Mouse (Mus musculus): ENCODE measurements around the gene Pgap2.
"Not testable (repeated sequence)": the region's sequence is repeated elsewhere in the genome, so short reads cannot be mapped to it uniquely, and the experiment has no call there.

The Pgap2 gene

DNA sequence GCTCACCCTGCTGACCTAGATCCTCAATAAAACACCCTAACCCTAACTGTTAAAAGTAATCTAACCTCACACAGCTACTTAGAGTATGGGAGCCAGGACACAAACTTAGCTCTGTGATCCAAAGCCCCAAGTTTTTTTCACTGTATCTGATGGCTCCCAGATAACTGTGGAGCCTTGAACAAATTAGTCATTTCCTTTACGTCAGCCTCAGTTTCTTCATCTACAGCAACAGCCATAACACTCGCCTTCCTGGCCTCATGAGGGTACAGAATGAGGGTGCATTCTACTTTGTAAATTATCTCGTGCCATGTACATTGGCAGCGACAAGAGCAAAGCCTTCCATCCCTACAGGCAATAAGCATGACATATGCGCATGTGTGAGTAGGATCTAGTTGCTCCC, 32.4 kb downstream of the Pgap2 start:
- no peak for DNase-seq (ENCODE audit: low read depth, low spot score)

DNA sequence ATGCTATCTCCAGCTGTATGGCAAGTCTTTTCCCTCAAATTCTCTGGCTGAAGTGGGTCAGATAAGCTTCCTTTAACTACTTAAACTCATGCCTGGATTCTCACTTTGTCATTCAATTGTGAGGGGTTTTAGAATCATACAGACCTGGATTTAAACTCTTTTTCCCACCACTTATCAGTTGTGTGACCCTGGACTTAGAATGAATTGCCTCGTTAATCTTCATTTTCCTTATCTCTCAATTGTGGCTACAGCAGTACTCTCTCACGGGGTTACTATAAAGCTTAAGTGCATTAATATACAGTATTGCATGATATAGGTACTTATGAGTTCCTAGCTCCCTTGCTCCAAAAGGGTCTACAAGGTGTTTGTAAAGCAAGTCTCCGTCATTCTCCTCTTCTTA, 32.9 kb downstream of the Pgap2 start:
- DNase-seq (ENCODE audit: low read depth, low spot score) = no peak

DNA sequence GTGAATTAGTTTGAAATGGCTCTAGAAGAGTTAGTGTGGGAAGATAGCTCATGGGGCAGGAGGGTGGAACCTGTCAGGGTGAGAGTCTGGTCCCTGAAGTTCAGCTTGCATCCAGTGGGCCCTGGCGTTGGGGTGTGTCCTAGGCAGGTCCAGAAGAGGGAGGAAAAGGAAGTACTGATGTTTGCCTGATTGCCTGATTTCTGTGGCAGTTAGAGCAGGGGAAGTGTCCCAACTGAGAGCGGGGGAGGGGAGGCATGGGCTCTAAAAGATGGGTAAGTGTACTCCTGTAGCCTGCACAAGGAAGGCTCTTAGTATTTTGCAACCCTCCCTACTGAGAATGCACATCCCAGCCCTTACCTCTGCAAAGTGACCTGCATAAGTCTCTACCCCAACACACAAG, 33.9 kb downstream of the Pgap2 start:
- DNase-seq (ENCODE audit: low read depth, low spot score) = no peak

DNA sequence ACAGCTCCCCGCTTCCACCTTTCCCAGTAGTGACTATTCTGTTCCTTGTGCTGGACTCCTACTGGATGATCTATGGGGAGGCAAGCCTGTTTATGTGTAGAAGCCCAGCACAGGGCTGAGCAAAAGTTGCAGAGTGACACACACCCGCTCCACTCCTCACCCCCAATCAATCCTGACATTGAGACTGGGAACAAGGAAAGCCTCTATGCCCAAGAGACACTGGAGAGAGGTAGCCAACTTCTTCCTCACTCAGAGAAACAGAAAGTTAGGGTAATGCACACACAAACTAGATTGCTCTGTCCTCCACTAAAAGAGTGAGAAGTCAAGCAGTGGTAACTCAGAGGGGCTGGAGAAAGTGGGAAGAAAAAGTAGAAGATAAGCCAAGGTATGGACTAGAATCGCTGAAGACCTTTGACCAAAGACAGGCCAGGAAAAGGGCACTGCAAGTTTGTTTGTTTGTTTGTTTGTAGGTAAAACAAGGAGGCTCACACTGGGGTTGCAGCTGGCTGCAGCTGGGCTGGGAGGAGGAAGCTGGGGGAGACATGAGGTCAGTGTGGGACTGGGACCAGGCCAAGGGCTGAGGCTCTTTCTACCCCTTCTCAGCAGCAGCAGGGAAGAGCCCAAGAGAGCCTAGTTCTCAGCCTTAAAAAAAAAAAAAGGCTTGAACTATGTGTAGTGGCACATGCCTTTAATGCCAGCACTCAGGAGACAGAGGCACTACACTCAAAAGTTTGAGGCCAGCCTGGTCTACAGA, 35.0 kb downstream of the Pgap2 start:
- no peak for DNase-seq (ENCODE audit: low read depth, low spot score)

DNA sequence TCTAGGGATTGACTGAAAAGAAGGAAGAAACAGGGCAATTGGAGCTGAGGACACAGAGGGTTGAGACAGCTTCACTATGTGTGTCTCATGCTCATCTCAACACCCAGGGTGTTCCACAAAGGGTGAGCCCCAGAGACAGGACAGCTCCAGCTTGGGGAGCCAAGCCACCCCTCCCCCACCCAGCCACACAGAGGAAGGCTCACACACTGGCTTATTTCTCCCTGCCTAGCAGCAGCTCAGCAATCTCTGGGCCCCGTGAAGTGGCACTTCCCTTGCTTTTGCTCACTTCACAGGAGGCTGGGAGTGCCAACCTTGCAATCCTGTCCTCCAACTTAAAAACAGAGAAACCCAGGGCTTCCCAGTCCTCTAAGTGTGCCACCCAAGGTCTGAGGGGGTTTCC, 35.8 kb downstream of the Pgap2 start:
- DNase-seq (ENCODE audit: low read depth, low spot score) = no peak

DNA sequence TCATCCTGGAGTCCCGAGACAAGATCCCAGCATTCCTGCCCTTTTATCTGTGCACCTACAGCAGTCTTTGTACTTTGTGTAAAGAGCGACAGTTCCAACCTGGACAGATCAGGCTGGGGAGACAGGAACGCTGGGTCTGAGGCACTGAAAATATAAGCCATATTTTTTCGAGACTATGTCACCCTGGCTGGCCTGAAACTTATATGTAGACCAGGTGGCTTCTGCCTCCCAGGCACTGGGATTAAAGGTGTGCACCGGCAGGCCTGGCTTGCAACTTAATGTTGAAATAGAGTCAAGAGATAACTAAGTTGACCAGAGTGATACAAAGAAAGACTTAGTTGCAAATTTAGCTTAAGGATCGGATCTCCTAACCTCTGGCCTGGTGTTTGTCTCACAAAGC, 36.3 kb downstream of the Pgap2 start:
- no peak for DNase-seq (ENCODE audit: low read depth, low spot score)

DNA sequence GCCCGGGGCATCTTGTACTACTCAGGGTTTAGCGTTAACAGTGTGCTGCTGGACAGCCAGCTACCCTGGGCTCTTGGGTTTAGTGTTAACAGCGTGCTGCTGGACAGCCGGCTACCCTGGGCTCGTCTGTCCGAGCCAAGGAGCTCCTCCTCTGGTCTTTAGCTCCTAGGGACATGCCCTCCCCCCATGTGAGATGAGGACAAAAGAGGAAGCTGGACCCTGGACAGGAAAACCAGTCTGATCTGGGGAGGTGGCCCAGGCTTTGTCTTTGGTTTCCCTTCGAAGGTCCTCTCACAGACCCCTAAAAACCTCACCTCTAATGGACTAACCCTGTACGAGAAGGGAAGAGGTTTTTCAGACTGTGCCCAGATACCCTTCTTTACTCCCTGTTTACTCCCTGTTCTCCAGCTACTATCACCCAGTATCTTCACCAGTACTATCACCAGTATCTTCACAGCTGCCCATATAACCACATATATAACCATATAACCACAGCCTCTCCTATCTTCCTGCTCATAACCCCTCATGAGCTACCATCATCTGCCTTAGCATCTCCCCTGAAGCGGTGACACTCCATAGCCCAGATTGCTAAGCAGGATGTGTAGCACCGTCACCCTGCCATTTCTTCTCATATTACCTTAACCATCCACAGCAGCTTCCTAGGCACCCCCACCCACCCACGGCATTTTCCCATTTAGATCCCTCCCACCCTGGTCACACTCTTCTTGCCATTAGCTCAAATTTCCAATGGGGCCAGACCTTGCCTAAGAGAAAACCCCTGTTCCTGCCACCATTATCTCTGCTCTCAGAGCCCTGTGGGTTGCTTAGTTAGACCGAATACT, 37.2 kb downstream of the Pgap2 start:
- no peak for DNase-seq (ENCODE audit: low read depth, low spot score)

DNA sequence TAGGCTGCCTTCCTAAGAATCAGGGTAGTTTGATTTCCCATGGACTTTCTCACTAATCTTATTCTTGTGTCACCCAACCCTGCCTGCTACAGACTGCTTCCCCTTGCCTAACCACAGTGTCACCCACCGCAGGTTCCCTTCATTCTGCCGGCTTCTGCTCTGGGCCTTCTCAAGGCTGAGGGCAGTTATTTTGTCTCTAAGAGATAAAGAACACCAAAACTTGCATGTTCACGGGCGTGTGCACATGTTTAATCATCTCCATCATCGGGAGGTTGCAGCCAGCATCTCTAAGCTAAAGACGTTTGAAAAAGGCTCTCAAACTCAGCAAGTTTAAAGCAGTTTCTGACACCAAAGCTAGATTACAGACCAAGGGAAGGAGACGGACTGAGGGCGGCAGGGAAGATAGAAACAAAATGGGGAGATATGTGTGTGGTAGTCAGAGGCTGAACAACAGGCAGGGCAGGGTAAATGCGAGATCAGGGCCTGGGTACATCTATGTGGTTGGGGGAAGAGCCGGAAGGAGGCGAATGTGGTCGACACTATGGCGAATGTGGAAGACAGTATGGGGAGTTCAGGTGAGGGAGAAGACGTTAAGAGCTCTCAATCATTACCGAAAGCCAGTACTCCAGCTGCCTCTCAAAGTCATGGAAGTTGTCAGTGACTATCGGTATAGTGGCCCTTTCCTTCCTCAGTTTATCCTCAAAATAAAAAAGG, 38.8 kb downstream of the Pgap2 start:
- peak; percentile 28 for DNase-seq (ENCODE audit: low read depth, low spot score)

DNA sequence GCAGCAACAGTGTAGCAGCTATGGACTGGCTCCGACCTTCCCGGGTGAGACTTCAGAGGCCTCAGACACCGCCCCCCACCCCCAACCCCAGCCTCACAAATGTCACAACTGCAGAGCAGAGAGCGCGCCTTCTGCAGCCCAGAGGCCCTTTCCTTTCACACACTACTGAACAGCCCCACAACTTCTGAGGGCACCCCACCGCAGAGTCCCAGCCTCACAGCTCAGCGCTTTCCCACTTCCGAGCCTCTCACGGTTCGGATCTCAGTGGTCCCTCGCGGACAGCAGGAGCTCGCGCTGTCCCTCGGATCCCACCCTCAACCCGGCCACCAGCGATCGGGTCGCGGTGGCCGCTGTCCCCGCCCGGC, 39.5 kb downstream of the Pgap2 start:
- DNase-seq (ENCODE audit: low read depth, low spot score) = peak; percentile 30

DNA sequence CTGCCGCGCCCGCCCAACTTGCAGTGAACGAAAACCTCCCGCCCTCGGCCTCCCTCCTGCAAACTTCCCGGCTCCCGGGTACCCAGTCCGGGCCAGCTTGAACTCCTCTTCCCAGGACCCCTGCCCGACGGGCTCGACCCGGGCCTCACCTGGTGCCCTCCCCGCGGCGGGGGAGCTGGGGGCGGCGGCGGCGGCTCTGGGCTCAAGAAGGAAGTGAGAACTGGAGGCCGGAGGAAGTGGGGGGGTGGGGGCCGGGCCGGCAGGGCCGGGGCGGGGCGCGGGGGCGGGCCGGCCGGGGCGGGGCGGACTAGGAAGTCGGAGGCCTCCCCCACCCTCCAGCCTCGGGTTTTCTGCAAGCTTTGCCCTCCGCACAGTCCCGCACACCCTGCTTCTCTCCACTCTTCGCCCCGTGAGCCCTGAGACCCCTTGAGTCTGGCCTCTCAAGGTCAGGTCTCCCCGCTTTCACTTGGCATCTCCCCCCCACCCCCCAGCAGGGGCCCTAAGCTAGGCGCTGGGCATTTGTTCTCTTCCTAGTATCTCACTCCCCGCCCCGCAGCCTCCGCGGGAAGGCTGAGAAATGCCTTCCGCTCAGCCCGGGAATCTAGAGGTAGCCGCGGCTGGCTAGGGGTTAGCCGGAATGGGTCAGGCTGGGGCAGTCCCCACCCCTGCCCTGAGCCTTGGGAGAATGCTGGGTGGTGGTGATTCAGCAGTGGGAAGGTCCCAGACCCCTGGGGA, 40.1 kb downstream of the Pgap2 start:
- DNase-seq (ENCODE audit: low read depth, low spot score) = peak; percentile 51

DNA sequence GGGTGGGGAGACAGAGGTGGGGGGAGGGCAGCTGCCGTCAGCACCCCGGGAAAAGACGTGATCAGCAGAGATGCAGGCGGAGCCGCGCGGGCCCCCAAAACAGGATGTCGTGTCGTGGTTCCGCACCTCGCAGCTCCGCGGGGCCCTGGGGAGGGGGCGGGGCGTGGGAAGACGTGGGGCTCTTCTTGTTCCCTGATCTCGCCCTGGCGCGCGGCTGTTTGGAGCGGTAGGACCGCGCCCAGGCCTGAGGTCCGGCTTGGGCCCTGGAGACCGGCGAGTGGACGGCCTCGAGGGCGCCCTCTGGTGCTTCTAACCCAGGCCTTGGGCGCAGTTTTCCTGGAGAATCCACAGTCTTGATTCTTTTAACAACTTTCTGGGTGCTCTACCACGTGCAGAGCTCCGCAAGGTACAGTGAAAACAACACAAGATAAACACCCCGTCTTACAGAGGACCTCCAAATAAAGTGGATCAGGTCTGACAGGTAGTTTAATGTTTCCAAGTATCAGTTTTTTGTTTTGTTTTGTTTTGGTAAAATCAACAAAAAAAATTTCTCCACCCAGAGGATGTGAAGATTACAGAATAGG, 40.7 kb downstream of the Pgap2 start:
- peak; percentile 80 for DNase-seq (ENCODE audit: low read depth, low spot score)

DNA sequence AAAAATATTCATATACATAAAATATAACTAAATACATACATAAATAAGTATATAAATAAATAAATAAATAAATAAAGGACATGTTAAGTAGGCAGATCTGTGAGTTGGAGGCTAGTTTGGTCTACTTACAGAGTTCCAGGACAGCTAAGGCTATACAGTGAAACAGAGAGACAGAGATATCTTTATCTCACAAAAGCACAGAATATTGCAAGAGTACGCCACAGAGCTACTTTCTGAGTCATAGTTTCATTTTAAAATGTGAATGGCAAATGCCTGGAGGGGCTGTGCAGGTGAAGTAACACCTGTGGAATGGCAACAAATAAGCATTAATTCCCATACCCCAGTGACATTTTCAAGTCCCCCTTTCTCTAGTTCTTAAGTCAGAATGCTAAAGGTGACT, 43.6 kb downstream of the Pgap2 start:
- no peak for DNase-seq (ENCODE audit: low read depth, low spot score)

DNA sequence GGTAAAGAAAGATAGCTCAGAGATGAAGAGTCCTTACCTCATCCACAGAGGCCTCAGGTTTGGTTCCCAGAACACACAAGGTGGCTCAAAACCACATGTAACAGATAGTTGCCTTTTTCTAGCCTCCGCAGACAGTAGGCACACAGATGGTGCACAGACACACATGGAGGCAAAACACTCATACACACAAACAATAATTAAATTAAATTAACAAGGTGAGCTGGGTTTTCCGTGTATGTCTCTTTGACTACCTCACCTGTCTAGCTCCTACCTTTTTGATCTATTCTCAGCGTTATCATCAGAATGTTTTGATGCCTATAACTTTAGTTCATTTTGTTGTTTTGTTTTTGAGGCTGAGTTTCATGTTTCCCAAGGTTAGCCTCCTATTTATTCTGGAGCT, 45.9 kb downstream of the Pgap2 start, which contains the start of gene Rhog:
Gene Rhog (minus strand): TSS at position 101 of the 400 bp plus-strand sequence.
- DNase-seq (ENCODE audit: low read depth, low spot score) = no peak

DNA sequence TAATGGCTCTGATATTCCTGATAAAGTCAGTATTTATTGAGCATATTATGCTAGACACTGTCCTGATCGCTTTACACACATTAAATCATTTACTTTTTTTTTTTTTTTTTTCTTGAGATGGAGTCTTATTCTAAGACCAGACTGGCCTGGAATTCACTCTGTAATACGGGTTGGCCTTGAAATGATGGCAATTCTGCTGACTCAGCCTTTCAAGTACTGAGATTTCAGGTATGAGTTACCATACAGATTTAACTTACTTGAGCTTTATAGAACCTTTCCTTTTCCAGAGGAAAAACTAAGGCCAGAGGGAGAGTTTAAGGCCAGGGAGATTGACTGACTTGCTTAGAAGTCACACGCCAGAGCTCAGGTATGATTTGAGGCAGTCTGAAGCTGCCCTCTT, 46.6 kb downstream of the Pgap2 start:
- DNase-seq (ENCODE audit: low read depth, low spot score) = no peak

DNA sequence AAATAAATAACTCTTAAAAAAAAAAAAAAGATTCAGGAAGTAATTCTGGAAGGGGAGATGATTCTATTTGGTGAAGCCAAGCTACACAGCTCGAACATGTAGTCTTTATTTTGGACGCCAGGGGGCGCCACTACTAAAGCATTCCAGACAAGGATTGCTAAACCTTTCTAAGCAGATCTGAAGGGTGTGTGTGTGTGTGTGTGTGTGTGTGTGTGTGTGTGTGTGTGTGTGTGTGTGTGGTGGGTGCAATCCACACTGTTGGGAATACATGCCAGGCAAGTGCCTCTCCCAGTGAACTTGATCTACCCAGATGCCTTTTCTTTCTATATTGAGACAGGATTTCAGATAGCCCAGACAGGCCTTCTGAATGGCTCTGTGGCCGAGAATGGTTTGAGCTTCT, 48.2 kb downstream of the Pgap2 start:
- DNase-seq (ENCODE audit: low read depth, low spot score) = peak; percentile 67

DNA sequence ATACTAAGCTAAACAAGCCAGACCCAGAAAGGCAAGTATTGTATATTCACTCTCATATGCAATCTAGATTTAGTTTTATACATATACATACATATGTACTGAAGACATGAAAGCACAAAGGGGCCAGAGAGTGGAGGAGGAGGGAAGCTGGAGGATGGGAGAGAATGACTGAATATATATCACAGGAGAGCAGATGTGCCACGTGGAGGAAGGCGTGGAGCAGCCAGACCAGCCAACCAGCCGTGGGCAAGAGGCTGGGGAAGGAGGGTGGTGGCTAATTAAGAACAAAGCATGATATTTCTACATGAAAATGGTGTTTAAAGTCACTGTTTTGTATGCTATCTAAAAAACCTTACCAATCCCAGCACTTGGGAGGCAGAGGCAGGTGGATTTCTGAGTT, 48.7 kb downstream of the Pgap2 start:
- no peak for DNase-seq (ENCODE audit: low read depth, low spot score)

DNA sequence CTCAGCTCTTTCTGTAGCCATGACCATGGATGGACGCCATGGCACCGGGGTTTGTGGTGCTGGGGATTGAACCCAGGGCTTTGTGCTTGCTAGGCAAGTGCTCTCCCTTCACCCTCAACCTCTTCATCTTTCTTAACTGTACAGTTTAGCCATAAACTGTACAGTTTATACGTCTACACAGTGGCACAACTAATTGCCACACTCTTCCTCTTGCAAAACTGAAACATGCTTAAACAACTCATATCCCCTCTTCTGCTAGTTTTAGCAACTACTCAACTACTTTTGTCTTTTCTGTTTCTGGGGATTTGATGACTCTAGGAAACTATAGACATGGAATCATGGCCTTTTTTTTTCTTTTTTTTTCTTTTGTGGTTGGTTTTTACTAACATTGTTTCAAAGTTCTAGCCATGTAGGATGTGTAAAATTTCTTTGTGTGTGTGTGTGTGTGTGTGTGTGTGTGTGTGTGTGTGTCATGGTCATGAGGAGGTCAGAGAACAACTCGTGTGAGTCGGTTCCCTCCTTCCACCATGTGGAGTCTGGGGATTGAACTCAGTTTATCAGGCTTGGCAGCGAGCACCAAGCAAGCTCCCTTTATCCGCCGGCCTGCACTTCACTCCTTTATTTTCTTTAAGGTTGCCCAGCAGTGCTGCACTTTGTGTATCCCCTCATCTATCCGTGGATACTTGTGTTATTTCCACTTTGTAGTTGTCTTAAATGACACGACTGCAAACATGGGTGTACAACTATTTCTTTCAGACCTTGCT, 49.9 kb downstream of the Pgap2 start:
- DNase-seq (ENCODE audit: low read depth, low spot score) = no peak

DNA sequence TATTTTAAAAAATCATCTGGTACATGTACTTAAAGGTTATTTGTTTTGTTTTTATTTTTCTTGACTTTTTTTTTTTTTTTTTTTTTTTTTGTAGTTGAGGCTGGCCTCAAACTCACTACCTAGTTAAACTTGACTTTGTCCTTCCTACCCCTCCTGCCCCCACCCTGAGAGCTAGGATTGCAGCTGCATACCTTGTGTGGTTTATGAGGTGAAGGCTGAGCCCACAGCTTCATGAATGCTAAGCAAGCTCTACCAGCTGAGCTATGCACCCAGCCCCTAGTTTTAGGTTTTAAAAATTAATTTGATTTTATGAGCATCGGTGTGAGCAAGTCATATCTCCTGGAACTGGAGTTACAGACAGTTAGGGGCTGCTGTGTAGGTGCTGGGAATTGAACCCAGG, 50.5 kb downstream of the Pgap2 start:
- DNase-seq (ENCODE audit: low read depth, low spot score) = no peak

DNA sequence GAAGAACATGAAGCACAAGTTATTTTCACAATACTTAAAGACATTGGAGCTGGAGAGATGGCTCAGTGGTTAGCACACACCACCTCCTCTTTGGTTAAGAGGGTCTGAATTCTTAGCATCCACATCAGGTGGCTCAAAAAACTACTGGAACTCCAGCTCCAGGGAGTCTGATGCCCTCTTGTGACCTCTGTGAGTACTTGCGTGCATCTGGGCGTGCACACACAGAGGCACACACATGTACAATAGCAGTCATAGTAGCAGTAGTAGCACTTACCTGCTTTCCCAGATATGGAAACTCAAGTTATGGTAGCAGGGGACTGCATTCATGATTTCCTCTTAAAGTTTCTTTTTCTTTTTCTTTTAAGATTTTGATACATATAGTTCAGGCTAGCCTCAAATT, 53.0 kb downstream of the Pgap2 start:
- DNase-seq (ENCODE audit: low read depth, low spot score) = no peak

DNA sequence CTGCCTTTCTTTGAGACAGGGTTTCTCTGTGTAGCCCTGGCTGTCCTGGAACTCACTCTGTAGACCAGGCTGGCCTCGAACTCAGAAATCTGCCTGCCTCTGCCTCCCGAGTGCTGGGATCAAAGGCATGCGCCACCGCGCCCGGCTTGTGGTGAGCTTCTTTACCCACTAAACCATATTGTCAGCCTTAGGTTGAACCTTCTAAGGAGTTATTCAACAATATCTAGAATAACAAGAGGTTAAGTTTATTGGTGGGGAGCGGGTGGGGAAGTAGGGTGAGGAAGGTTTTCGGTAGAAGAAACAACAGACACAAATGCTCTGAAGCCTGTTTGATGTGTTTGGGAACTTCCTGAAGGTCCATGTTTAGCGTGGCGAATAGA, 56.0 kb downstream of the Pgap2 start:
- not testable (repeated sequence) for DNase-seq (ENCODE audit: low read depth, low spot score)
